Mouse (Mus musculus): ENCODE results near the gene Gm11554.

GRCm38 (mm10) chr11:99842185-99842584 lies 37.9 kb upstream of the Gm11554 start:
- TF ChIP-seq CTCF (IDR thresholded peaks at IDR 0.05; ENCODE audit: low read depth): no peak
- TF ChIP-seq EP300 (IDR thresholded peaks at IDR 0.05; ENCODE audit: low read depth): no peak
